Mouse (Mus musculus) adipocyte (in vitro differentiated cells): Measurements from ENCODE around the gene Abca3.
A peak's percentile ranks its signal among the peaks of the same experiment; 100 is the strongest.
"Not testable (repeated sequence)": the region's sequence is repeated elsewhere in the genome, so short reads cannot be mapped to it uniquely, and the experiment has no call there.

Source experiments
- DNase-seq: peaks from one replicate; pipeline ENCODE4 v3.0.0-alpha.2; 2016; ENCODE audit warnings: low spot score

Gene Abca3

GRCm38 (mm10) chr17:24442107-24442506, 90.4 kb downstream of the Abca3 start:
- DNase-seq, result no peak

GRCm38 (mm10) chr17:24442632-24443155, 90.9 kb downstream of the Abca3 start, which contains the start of gene Dnase1l2:
TSS of gene Dnase1l2 (minus strand) at chr17:24443105.
- DNase-seq, result no peak

GRCm38 (mm10) chr17:24443409-24443808, 91.7 kb downstream of the Abca3 start:
- DNase-seq, result no peak

- DNase-seq, result no peak
These were observed 94.8 kb downstream of the Abca3 start for GRCm38 (mm10) chr17:24446590-24446989.

- no peak for DNase-seq
These were observed 97.8 kb downstream of the Abca3 start for GRCm38 (mm10) chr17:24449507-24449906.

- DNase-seq, result no peak
These were observed 99.5 kb downstream of the Abca3 start for GRCm38 (mm10) chr17:24451220-24451619.

- DNase-seq, result no peak
These were observed 101.6 kb downstream of the Abca3 start for GRCm38 (mm10) chr17:24453372-24453771.

- DNase-seq, result no peak
These were observed 102.5 kb downstream of the Abca3 start for GRCm38 (mm10) chr17:24454218-24454755.

- DNase-seq, result peak; percentile 100
These were observed 103.2 kb downstream of the Abca3 start for GRCm38 (mm10) chr17:24454756-24455522.

- not testable (repeated sequence) for DNase-seq
These were observed 103.9 kb downstream of the Abca3 start for GRCm38 (mm10) chr17:24455523-24456206.
